Mouse (Mus musculus): Measurements from ENCODE around the gene 4632433K11Rik. TPM values are rescaled to one million over a fixed set of nuclear protein-coding genes. Genes with fewer than 3 reads are reported as not detected.

4632433K11Rik gene
- not detected for total RNA-seq (2023)

DNA sequence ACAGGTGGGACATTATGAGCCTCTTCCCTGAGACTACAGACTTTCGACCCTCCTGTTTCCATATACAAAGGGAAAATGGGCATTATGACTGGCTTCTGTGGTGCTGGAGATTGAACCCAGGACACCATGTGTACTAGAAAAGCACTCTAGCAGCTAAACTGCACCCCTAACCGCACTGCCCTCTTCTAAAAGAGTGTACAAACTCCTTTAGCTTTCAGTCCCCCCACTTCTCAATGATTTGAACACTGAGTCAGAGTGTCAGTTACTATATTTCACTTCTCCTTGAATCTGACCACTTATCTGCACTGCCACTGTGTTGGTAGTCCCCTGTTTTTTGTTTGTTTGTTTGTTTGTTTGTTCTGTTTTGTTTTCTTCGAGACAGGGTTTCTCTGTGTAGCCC, at the start of gene 4632433K11Rik:
TSS of gene 4632433K11Rik (plus strand) at position 301 of the 400 bp plus-strand sequence.

DNA sequence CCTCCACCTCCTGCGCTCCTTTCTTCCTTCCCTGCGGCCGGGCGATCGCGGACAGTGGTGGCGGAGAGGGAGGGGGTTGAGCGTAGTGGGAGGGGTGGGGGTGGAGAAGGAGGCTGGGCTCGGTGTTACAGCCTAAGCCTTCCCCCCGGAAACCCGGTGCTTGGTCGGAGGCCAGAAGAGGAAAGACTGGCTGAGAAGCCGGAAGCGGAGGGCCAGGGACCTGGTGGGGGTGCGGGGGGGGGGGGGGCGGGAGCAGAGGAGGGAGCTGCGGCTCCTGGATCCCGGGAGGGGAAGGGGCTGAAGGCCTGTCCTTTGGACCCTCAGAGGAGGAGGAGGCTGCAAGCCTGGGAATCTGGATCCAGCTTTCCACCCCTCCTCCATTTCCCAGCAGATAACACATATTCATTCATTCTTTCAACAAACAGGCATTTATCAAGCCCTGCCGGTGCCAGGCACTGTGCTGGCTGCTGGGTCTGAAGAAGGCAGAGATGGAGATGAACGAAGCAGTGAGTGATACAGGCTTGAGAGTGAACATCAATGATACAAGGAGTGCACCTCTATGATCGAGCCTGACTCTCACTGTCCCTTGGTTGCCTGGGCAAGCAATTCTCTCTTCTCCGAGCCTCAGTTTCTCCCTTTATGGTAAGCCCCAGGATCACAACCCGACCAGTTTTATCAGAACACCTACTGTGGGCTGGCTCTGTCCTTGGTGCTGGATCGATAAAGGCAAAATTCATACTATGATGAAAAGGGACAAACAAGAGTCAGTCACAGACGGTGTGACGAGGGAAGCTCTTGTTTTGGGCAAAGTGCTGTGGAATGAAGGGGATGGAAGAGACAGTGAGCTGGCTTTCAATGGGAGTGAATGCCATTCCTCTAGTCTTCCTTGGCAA, 37.7 kb upstream of the 4632433K11Rik start, which contains the start of gene Zfp579:
TSS of gene Zfp579 (minus strand) at position 156 of the 893 bp plus-strand sequence.

DNA sequence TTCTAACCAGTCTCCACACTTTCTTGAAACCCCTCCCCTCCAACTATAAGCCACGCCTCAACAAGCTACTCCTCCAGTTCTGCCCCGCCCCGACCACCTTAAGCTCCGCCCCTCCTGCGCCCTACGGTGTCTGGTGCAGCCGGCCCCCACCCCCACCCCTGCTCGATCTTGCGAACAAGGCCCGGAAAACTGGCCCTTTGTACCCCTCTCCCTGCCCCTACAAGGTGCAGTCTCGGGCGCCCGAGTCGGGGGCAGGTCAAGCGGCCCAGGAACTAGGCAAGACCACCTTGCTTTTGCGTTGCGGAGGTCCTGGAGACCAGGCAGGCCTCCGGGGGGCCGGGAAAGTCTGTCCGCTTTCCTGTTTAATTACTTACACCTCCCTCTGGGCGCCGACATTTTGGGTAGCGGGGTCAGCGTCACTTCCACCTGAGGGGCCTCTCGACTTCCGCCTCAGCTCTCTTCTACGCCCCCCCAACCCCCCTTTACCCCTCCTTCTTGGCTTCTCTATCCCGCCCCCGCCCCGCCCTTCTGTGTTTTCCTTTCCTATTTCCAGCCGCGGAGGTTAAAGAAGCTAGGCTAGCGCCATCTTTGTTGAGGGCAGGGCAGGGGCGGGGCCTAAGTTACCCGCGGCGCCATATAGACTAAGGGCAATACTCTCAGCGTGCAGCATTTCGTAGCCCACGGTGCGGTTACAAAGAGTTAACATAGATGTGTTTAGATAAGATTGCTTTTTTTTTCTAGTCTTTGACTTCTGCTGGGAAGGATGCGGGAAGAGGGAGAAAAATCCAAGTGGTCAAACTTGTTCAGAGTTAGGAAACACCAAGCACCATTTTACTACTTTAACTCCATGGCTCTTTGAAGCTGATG, 19.4 kb upstream of the 4632433K11Rik start, which contains the start of the genes Zfp524 and Fiz1:
TSS of gene Zfp524 (plus strand) at position 165 of the 867 bp plus-strand sequence.
TSS of gene Fiz1 (minus strand) at position 447 of the 867 bp plus-strand sequence.

DNA sequence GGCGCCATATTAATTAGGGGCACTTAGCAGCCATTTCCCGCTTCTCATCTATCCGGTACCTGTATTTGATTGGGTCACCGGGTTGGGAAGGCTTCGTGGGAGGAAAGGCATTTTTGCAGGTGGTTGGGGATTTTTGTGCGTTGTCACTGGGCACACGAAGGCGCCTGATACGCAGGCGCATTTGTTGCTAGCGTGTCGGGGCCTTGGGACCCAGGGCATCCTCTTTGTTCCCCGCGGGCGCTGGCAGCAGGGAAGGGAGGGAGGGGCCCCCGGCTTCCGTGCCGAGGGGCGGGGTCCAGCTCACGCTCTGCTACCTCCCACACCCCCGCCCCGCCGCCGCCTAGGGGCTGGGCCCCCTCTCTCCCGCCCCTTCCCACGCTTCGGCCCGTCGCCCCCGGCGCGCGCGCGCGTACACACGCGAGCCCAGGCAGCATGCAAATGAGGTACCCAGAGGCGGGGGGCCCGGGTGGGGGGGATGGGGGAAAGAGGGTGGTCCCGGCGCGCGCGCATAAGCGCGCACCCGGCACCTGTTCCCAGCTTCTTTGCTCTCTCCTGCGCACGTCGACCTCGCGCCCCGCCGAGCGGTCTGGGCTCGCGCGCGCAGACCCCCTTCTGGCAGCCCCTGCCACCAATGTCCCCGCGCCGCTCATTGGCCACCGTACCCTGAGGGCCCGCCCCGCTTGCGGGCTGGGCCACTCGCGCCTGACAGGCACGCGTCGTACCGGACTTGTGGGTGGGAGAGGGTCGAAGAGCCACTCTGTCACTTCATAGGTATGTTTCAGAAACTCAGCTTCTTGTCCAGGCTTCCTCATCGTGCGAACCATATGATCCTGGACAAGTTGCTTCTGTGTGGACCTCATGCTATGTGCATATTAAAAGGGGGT, 18.6 kb upstream of the 4632433K11Rik start, which contains the start of gene Gm44973:
TSS of gene Gm44973 (plus strand) at position 379 of the 884 bp plus-strand sequence.

DNA sequence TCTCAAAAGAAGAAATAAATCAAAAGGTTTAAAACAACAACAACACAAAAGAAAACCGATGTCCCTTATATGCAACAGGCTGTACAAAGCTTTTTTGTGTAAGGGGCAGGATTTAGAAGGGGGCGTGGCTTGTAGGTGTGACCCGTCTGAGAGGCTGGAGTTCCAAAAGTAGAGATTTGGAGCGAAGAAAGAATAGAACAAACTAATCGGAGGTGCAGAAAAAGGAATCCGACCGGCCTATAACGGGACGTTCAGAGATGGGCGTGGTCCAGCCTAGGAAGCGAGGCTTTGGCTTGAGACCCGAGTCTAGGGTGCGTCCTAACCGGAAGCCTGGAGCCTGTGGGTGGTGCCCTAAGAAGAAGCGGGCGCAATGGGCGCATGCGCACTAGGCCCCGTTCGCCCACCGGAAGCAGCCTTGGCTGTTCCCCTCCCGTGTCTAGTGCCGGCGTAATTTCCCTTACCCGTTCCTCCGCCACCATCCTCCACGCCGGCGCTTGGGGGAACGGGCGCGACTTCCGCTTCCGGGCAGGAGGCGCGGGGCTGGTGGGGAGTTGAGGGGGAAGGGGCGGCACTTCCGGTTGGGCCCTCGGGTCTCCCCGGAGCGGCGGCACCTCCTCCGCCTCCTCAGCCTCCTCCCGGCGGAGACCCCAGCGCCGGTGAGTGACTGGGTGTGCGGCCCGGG, 13.8 kb upstream of the 4632433K11Rik start, which contains the start of the genes Zfp865 and Ccdc106:
TSS of gene Zfp865 (plus strand) at position 377 of the 682 bp plus-strand sequence.
TSS of gene Ccdc106 (plus strand) at position 554 of the 682 bp plus-strand sequence.

DNA sequence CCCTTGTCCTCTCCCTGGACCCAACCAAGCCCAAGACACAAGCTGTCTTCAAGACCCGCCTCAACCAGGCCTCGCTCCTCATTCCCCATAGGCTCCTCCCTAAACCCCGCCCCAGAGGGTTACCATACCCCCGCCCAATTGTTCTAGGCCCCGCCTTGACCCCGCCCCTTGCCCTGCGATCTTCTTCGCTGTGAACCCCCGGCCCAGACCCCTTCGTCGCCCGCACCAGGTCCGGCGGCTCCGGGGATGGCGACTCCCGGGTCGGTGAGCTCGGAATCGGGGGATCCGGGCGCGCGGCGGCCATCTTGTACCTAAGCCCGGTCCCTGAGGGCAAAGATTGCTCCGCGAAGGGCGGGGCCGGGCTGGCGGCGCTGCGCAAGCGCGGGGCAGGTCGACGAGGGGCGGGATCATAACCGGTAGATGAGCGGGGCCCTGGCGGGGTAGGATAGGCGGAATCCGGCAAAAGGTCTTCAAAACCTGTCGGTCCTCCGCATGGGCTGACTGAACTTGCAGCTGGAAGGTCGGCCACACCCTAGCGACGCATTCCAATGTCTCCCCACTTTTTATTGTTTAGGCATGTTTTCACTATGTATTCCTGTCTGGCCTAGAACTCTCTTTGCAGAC, 4.3 kb downstream of the 4632433K11Rik start, which contains the start of gene Zfp784:
TSS of gene Zfp784 (minus strand) at position 338 of the 624 bp plus-strand sequence.

DNA sequence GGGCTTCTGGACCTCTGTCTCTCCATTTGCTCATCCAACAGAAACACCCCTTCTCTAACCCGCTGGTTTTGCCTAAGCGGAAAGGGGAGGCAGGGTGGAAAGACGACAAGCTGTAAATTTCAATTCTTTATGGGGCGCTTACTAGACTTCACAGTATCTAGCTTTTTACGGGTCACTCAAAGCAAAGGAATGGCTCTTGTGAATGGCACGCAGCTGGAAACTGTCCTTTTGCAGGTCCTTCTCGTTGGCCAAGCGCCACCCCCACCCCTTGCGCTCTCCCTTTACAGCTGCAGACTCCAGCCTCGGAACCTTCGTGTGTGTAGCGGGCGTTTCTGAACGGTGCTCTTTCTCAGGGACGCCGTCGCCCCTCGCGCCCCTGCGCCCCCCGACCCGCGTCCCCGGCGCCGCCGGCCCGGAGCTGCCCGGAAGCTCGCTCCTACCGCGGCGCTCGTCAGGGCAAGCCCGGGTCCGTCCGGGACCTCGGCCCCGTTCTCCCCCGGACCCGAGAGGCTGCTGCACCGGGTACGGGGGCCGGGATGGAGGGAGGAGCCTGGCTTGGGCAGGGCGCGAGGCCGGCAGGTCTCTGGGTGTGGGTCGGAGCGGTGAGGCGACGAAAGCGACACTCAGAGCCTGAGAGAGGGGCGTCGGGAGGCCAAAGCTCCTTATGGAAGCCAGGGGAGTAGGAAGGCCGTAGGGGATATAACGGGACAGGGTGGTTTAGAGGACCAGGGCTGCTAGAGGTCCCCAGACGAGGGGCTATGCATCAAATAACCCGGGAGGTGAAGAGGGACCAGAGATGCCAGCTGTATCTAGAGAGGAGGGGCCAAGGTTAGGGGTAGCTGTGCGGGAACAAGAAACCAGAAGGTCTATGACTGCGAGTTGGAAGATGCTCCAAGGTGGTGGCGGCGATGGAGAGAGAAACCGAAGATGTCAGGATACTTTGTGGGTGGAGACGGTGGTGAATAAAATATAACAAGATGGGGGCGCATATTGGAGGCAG, 17.6 kb downstream of the 4632433K11Rik start, which contains the start of gene Zfp580:
TSS of gene Zfp580 (plus strand) at position 346 of the 1,000 bp plus-strand sequence.

DNA sequence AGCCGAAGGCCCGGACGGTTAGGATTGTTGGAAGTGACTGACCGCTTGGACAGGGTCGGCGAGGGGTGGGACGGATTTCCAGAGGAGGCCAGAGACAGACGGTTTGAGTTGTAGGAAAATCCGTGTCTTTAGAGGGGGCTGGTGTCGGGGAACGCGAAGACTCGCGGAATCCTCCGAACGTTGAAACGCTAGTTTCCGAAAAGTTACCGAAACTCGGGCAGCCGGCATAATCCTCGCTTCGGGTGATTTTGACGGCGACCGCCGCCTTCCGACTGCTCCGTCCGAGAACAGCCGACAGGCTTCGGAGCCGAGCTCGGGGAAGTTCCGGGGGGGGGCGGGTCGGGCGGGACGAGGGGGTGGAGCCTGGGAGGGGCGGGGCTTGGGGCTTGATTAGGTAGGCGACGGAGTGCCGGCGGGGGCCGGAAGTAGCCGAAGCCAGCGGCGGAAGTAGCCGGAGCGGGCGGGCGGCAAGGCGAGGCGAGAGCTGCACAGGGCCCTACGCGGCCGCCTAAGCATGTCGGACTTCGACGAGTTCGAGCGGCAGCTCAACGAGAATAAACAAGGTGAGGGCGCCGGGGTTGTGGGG, 27.9 kb downstream of the 4632433K11Rik start, which contains the start of gene U2af2:
TSS of gene U2af2 (plus strand) at position 370 of the 586 bp plus-strand sequence.

DNA sequence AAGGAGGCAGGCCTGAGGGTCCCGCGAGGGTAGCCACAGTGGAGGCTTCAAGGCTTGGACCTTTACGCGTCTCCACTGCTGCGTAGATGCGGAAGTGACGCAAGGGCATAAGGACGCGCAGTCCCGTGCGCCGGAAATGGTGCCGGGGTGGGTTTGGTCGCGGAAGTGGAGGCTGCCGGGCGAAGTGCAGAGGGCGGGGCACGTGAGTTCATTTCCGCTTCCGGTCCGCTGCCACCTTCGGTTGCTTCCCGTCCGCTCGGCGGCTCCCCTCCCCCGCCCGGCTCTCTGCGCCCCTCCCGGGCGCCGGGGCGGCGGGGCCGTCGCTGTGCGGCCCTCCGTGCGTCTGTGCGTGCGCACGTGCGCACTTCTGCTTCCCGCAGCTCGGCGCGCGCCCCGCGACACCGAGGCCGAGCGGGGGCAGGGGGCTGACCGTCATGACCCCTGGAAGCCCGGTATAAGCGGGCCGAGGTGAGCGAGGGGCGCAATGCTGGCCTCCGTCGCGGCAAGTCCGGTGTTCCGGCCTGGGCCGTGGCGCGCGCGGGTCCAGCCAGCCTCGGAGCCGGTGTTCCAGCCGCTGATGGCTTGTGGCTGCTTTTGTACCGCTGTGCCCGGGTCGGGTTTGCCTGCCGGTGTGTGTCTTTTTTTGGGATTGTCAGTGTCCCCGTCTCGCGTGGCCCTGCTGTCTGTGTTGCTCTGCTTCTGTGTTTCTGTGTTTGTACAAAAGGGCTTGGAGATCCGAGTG, 46.3 kb downstream of the 4632433K11Rik start, which contains the start of gene Epn1:
TSS of gene Epn1 (plus strand) at position 226 of the 742 bp plus-strand sequence.

Other genes starting within 250 kb of the 4632433K11Rik start
- gene Tmem238, start 244.5 kb upstream of the 4632433K11Rik start, total RNA-seq (2023), result 1 to 10 TPM; 2.2 to 3.2 TPM
- 1,000 to 10,000 TPM; 1,616 to 1,738 TPM for gene Rpl28, start 241.2 kb upstream of the 4632433K11Rik start, total RNA-seq (2023)
- gene Ube2s, start 221.5 kb upstream of the 4632433K11Rik start, total RNA-seq (2023), result 100 to 1,000 TPM; 115 to 155 TPM
- gene Shisa7, start 189.4 kb upstream of the 4632433K11Rik start, total RNA-seq (2023), result 1 to 10 TPM; 1.5 to 2.2 TPM
- gene Isoc2b, start 163.9 kb upstream of the 4632433K11Rik start, total RNA-seq (2023), result 10 to 100 TPM in 1 of 2 experiments, 1 to 10 TPM in 1; 8.1 to 13.1 TPM
- 10 to 100 TPM; 11.1 to 11.2 TPM for gene Isoc2a, start 157.0 kb upstream of the 4632433K11Rik start, total RNA-seq (2023)
- gene Gm36210, start 127.6 kb upstream of the 4632433K11Rik start, total RNA-seq (2023), result not detected
- gene Zfp628, start 118.9 kb upstream of the 4632433K11Rik start, total RNA-seq (2023), result 10 to 100 TPM; 32.8 to 34.2 TPM
- 10 to 100 TPM in 1 of 2 experiments, 1 to 10 TPM in 1; 6.6 to 10.6 TPM for gene Nat14, start 112.1 kb upstream of the 4632433K11Rik start, total RNA-seq (2023)
- under 1 TPM in 1 of 2 experiments, not detected in 1; 0.41 TPM for gene Ssc5d, start 108.3 kb upstream of the 4632433K11Rik start, total RNA-seq (2023)
- gene Sbk2, start 69.7 kb upstream of the 4632433K11Rik start, total RNA-seq (2023), result under 1 TPM; 0.33 to 0.87 TPM
- not detected for gene Sbk3, start 63.0 kb upstream of the 4632433K11Rik start, total RNA-seq (2023)
- gene Zfp579, start 38.0 kb upstream of the 4632433K11Rik start, total RNA-seq (2023), result 10 to 100 TPM; 20.7 to 31.7 TPM
- gene Zfp524, start 19.7 kb upstream of the 4632433K11Rik start, total RNA-seq (2023), result 10 to 100 TPM; 10.5 to 12.3 TPM
- gene Fiz1, start 19.4 kb upstream of the 4632433K11Rik start, total RNA-seq (2023), result 10 to 100 TPM; 54.8 to 57.0 TPM
- not detected for gene Gm44973, start 18.6 kb upstream of the 4632433K11Rik start, total RNA-seq (2023)
- gene Zfp865, start 13.7 kb upstream of the 4632433K11Rik start, total RNA-seq (2023), result 10 to 100 TPM; 47.6 to 56.7 TPM
- not detected for gene Ccdc106, start 13.6 kb upstream of the 4632433K11Rik start, total RNA-seq (2023)
- gene Zfp784, start 4.3 kb downstream of the 4632433K11Rik start, total RNA-seq (2023), result 1 to 10 TPM; 5.8 to 7.0 TPM
- gene Zfp580, start 17.4 kb downstream of the 4632433K11Rik start, total RNA-seq (2023), result 1 to 10 TPM; 4.0 to 4.5 TPM
- gene U2af2, start 28.0 kb downstream of the 4632433K11Rik start, total RNA-seq (2023), result 100 to 1,000 TPM; 521 to 558 TPM
- gene Epn1, start 46.1 kb downstream of the 4632433K11Rik start, total RNA-seq (2023), result 100 to 1,000 TPM; 220 to 234 TPM
- gene Rfpl4, start 82.8 kb downstream of the 4632433K11Rik start, total RNA-seq (2023), result not detected
- 1 to 10 TPM in 1 of 2 experiments, not detected in 1; 1.1 TPM for gene Rasl2-9, start 91.8 kb downstream of the 4632433K11Rik start, total RNA-seq (2023)
- not detected for gene Vmn1r55, start 115.6 kb downstream of the 4632433K11Rik start, total RNA-seq (2023)
- gene Vmn1r56, start 162.6 kb downstream of the 4632433K11Rik start, total RNA-seq (2023), result not detected
- not detected for gene Vmn1r57, start 184.4 kb downstream of the 4632433K11Rik start, total RNA-seq (2023)